In genomic region chr5:24578109-24578963, GRCm38 (mm10) we compare ENCODE assay signal across 8 mouse cellular contexts. TPM values are rescaled to one million over a fixed set of nuclear protein-coding genes. Genes with fewer than 3 reads are reported as not detected.
A peak's percentile ranks its signal among the peaks of the same experiment; 100 is the strongest.
DNase-seq lines count a peak whose midpoint lies in the region; ATAC-seq and TF ChIP-seq lines count a peak whose summit lies in the region.

No protein-coding gene starts in this region.

- no peaks in the 10 kb centered on the region for H3K27me3 ChIP-seq in erythroblast, embryonic 14.5 days (ENCODE audit: control insufficient read depth)
- H3K27me3 ChIP-seq in forebrain, embryonic 15.5 days: no peaks in the 10 kb centered on the region
- H3K27me3 ChIP-seq in liver, embryonic 14.5 days (ENCODE audit: control insufficient read depth, insufficient read depth, low read length): no peaks in the 10 kb centered on the region

- peak; percentile 21; the same call in 1 of the 2 replicates for TF ChIP-seq CTCF in liver, embryonic 14.5 days (IDR thresholded peaks at IDR 0.05; ENCODE audit: low read depth)

- DNase-seq in 416B (ENCODE audit: low read depth): peak; percentile 74
- no peak for DNase-seq in liver, embryonic 14.5 days (ENCODE audit: low read depth in 3 of 3, low spot score in 3 of 3)
- no peak for DNase-seq in ovary, postnatal 10 days (ENCODE audit: low spot score)
- no peak for DNase-seq in adrenal gland, adult 18-20 months (ENCODE audit: low spot score in 2 of 2)
- DNase-seq in right cerebral cortex, postnatal 25 days: no peak

- peaks cover 29% of the 10 kb centered on the region for H3K4me1 ChIP-seq in erythroblast, embryonic 14.5 days (ENCODE audit: control insufficient read depth)
- H3K4me1 ChIP-seq in forebrain, embryonic 15.5 days: peaks cover 22% of the 10 kb centered on the region
- H3K4me1 ChIP-seq in liver, embryonic 14.5 days (replicated peaks; ENCODE audit: control insufficient read depth in 2 of 2, insufficient read depth in 2 of 2, low read length in 1 of 2): peaks cover 5 to 13% of the 10 kb centered on the region in 2 experiments

- peaks cover 27% of the 10 kb centered on the region for H3K36me3 ChIP-seq in erythroblast, embryonic 14.5 days (ENCODE audit: control insufficient read depth)
- peaks cover 18% of the 10 kb centered on the region for H3K36me3 ChIP-seq in forebrain, embryonic 15.5 days
- H3K36me3 ChIP-seq in liver, embryonic 14.5 days (replicated peaks; ENCODE audit: control insufficient read depth, insufficient read depth, low read depth): peaks cover 16% of the 10 kb centered on the region

- 71% methylated on average over 6 of the region's 6 CpGs for WGBS in forebrain, embryonic 15.5 days
- WGBS in liver, embryonic 14.5 days (ENCODE audit: insufficient replicate concordance): 26% methylated on average over 6 of the region's 6 CpGs

- peak overlapping the region; percentile 71 for H3K4me2 ChIP-seq in forebrain, embryonic 15.5 days (replicated peaks)
- peak overlapping the region; percentile 90 for H3K4me2 ChIP-seq in liver, embryonic 14.5 days (ENCODE audit: low read depth)

- H3K4me3 ChIP-seq in erythroblast, embryonic 14.5 days (replicated peaks): peak overlapping the region; percentile 72
- H3K4me3 ChIP-seq in forebrain, embryonic 15.5 days: peak overlapping the region; percentile 68
- H3K4me3 ChIP-seq in liver, embryonic 14.5 days (ENCODE audit: insufficient read depth in 1 of 2, low read depth in 2 of 2, low read length in 2 of 2): peak overlapping the region; percentile 86 to 97

- TF ChIP-seq EP300 in liver, embryonic 14.5 days (IDR thresholded peaks at IDR 0.05; ENCODE audit: low read depth): no peak

- peak overlapping the region; percentile 58 for H3K9ac ChIP-seq in forebrain, embryonic 15.5 days (replicated peaks)
- H3K9ac ChIP-seq in liver, embryonic 14.5 days (replicated peaks): peak overlapping the region; percentile 54

- H3K27ac ChIP-seq in forebrain, embryonic 15.5 days (replicated peaks): peak overlapping the region; percentile 76; the same call in 1 of the 2 replicates
- H3K27ac ChIP-seq in liver, embryonic 14.5 days: peak overlapping the region; percentile 71

- ATAC-seq in erythroblast, adult 5-6 weeks (replicated peaks; ENCODE audit: low FRiP score, poor library complexity, severe bottlenecking): no peak
- ATAC-seq in forebrain, embryonic 15.5 days (replicated peaks): no peak
- no peak for ATAC-seq in liver, embryonic 14.5 days (ENCODE audit: insufficient read depth)

- H3K9me3 ChIP-seq in erythroblast, embryonic 14.5 days (ENCODE audit: control insufficient read depth, low read length): no peaks in the 10 kb centered on the region
- H3K9me3 ChIP-seq in forebrain, embryonic 15.5 days: no peaks in the 10 kb centered on the region
- H3K9me3 ChIP-seq in liver, embryonic 14.5 days (ENCODE audit: control insufficient read depth, low read length): no peaks in the 10 kb centered on the region

RNA-seq across cellular contexts. Expression of gene Abcf2, which starts 1.1 kb away (rescaled TPM):
- polyA plus RNA-seq in erythroblast, embryonic 14.5 days (2012): 4.3 and 5.3 TPM in 2 replicates
- total RNA-seq in erythroblast, adult 5-6 weeks (2015; ENCODE audit: low replicate concordance): 7.1 and 9.8 TPM in 2 replicates
- 17.4 and 22.3 TPM in 2 replicates for total RNA-seq in erythroblast, adult 5-6 weeks (2017; ENCODE audit: low replicate concordance)
- 101 and 106 TPM in 2 replicates for polyA plus RNA-seq in forebrain, embryonic 15.5 days (2015; fragmentation: Nextera tagmentation; extraction: Ambion mirVana)
- polyA plus RNA-seq in liver, embryonic 14.5 days (2012; rRNA removed): 29.2 and 33.6 TPM in 2 replicates
- polyA plus RNA-seq in liver, embryonic 14.5 days (2014; fragmentation: Nextera tagmentation; extraction: Ambion mirVana): 50.9 and 53.5 TPM in 2 replicates
- total RNA-seq in adrenal gland, adult 18-20 months (2021): 10 to 100 TPM; 62.8 to 81.3 TPM

RNA-seq across cellular contexts. Expression of gene Chpf2, which starts 8.2 kb away (rescaled TPM):
- 0.75 and 0.89 TPM in 2 replicates for polyA plus RNA-seq in erythroblast, embryonic 14.5 days (2012)
- total RNA-seq in erythroblast, adult 5-6 weeks (2015; ENCODE audit: low replicate concordance): 0.96 and 1.3 TPM in 2 replicates
- 1.6 and 3.6 TPM in 2 replicates for total RNA-seq in erythroblast, adult 5-6 weeks (2017; ENCODE audit: low replicate concordance)
- 19.7 and 21.1 TPM in 2 replicates for polyA plus RNA-seq in forebrain, embryonic 15.5 days (2015; fragmentation: Nextera tagmentation; extraction: Ambion mirVana)
- 5.6 and 5.9 TPM in 2 replicates for polyA plus RNA-seq in liver, embryonic 14.5 days (2012; rRNA removed)
- 5.9 and 6.5 TPM in 2 replicates for polyA plus RNA-seq in liver, embryonic 14.5 days (2014; fragmentation: Nextera tagmentation; extraction: Ambion mirVana)
- 10 to 100 TPM; 34.5 to 39.7 TPM for total RNA-seq in adrenal gland, adult 18-20 months (2021)

RNA-seq across cellular contexts. Expression of gene 4931409K22Rik, which starts 21.7 kb away (rescaled TPM):
- not detected in 2 replicates for polyA plus RNA-seq in erythroblast, embryonic 14.5 days (2012)
- not detected in 2 replicates for total RNA-seq in erythroblast, adult 5-6 weeks (2015; ENCODE audit: low replicate concordance)
- total RNA-seq in erythroblast, adult 5-6 weeks (2017; ENCODE audit: low replicate concordance): not detected in 2 replicates
- polyA plus RNA-seq in forebrain, embryonic 15.5 days (2015; fragmentation: Nextera tagmentation; extraction: Ambion mirVana): 0.42 and 0.56 TPM in 2 replicates
- polyA plus RNA-seq in liver, embryonic 14.5 days (2012; rRNA removed): 0.03 TPM in 1 of 2 replicates, not detected in the other
- not detected in 2 replicates for polyA plus RNA-seq in liver, embryonic 14.5 days (2014; fragmentation: Nextera tagmentation; extraction: Ambion mirVana)
- total RNA-seq in adrenal gland, adult 18-20 months (2021): not detected

RNA-seq across cellular contexts. Expression of gene Asb10, which starts 37.6 kb away (rescaled TPM):
- not detected in 2 replicates for polyA plus RNA-seq in erythroblast, embryonic 14.5 days (2012)
- total RNA-seq in erythroblast, adult 5-6 weeks (2015; ENCODE audit: low replicate concordance): not detected in 2 replicates
- 0.14 TPM in 1 of 2 replicates, not detected in the other for total RNA-seq in erythroblast, adult 5-6 weeks (2017; ENCODE audit: low replicate concordance)
- polyA plus RNA-seq in forebrain, embryonic 15.5 days (2015; fragmentation: Nextera tagmentation; extraction: Ambion mirVana): 0.11 and 0.42 TPM in 2 replicates
- polyA plus RNA-seq in liver, embryonic 14.5 days (2012; rRNA removed): 0.08 and 0.13 TPM in 2 replicates
- not detected in 2 replicates for polyA plus RNA-seq in liver, embryonic 14.5 days (2014; fragmentation: Nextera tagmentation; extraction: Ambion mirVana)
- under 1 TPM in 1 of 2 experiments, not detected in 1; 0.23 TPM for total RNA-seq in adrenal gland, adult 18-20 months (2021)

RNA-seq across cellular contexts. Expression of gene Smarcd3, which starts 45.9 kb away (rescaled TPM):
- not detected in 2 replicates for polyA plus RNA-seq in erythroblast, embryonic 14.5 days (2012)
- total RNA-seq in erythroblast, adult 5-6 weeks (2015; ENCODE audit: low replicate concordance): not detected in 2 replicates
- total RNA-seq in erythroblast, adult 5-6 weeks (2017; ENCODE audit: low replicate concordance): 0.42 TPM in 1 of 2 replicates, not detected in the other
- 171 and 176 TPM in 2 replicates for polyA plus RNA-seq in forebrain, embryonic 15.5 days (2015; fragmentation: Nextera tagmentation; extraction: Ambion mirVana)
- polyA plus RNA-seq in liver, embryonic 14.5 days (2012; rRNA removed): 1.1 and 1.5 TPM in 2 replicates
- polyA plus RNA-seq in liver, embryonic 14.5 days (2014; fragmentation: Nextera tagmentation; extraction: Ambion mirVana): 0.95 and 1.0 TPM in 2 replicates
- total RNA-seq in adrenal gland, adult 18-20 months (2021): 10 to 100 TPM; 15.2 to 17.2 TPM
